Mouse (Mus musculus) intestine, embryonic 14.5 days (tissue): ENCODE results near the gene Glt1d1. TPM values are rescaled to one million over a fixed set of nuclear protein-coding genes. Genes with fewer than 3 reads are reported as not detected.

Experiments used
- ATAC-seq: fragments of 200-750 bp; cut with Nextera tagmentation; replicated peaks from 2 replicates; pipeline ENCODE4 v1.8.0; 2017; ENCODE audit warnings: low read depth, moderate number of reproducible peaks, moderate TSS enrichment, moderate library complexity; ENCODE audit not compliant: low FRiP score, low TSS enrichment
- DNase-seq: peaks from one replicate; pipeline ENCODE4 v3.0.0-alpha.2; 2018; ENCODE audit warnings: low spot score
- H3K27ac ChIP-seq: fragments of 300-500 bp; sonication (generic); 2 replicates; pipeline ENCODE4 v1.5.1; 2014; ENCODE audit warnings: low read depth, mild to moderate bottlenecking, control low read depth
- H3K27me3 ChIP-seq: fragments of 300-500 bp; sonication (generic); replicated peaks from 2 replicates; pipeline ENCODE4 v1.6.1; 2014; ENCODE audit warnings: low read length, control low read depth; ENCODE audit not compliant: control insufficient read depth, insufficient read depth
- H3K36me3 ChIP-seq: fragments of 300-500 bp; sonication (generic); 2 replicates; pipeline ENCODE4 v1.6.1; 2014; ENCODE audit warnings: low read length, control low read depth; ENCODE audit not compliant: control insufficient read depth, insufficient read depth
- H3K4me1 ChIP-seq: fragments of 300-500 bp; sonication (generic); replicated peaks from 2 replicates; pipeline ENCODE4 v1.6.1; 2014; ENCODE audit warnings: low read length, control low read depth, mixed read lengths; ENCODE audit not compliant: control insufficient read depth, insufficient read depth
- H3K4me2 ChIP-seq: fragments of 300-500 bp; sonication (generic); 2 replicates; pipeline ENCODE4 v1.6.1; 2014; ENCODE audit warnings: low read length
- H3K4me3 ChIP-seq: fragments of 300-500 bp; sonication (generic); 2 replicates; pipeline ENCODE4 v1.5.1; 2014; ENCODE audit warnings: low read depth, low read length, control low read depth, mixed read lengths
- H3K9ac ChIP-seq: fragments of 300-500 bp; sonication (generic); 2 replicates; pipeline ENCODE4 v1.6.1; 2014; ENCODE audit warnings: mild to moderate bottlenecking, low read length
- H3K9me3 ChIP-seq: fragments of 300-500 bp; sonication (generic); 2 replicates; pipeline ENCODE4 v1.6.1; 2016; ENCODE audit warnings: low read length, control low read depth; ENCODE audit not compliant: control insufficient read depth
- WGBS: fragments of 180-500 bp; shearing (Covaris S2); extraction: QIAGEN DNeasy Blood & Tissue Kit; methylation state at CpG from one replicate; pipeline ENCODE4 v1.1.7; 2014; 5-methylcytosine and 5-hydroxymethylcytosine counted together
- polyA plus RNA-seq: library from polyadenylated mRNA; unstranded; fragments of >200 nt; fragmentation: Nextera tagmentation; extraction: Ambion mirVana; gene quantifications from 2 replicates; pipeline ENCODE4 v1.2.1, GENCODE M21; 2014

Gene Glt1d1
- polyA plus RNA-seq, 1 experiment from 2014 or later: 0.49 TPM

GRCm38 (mm10) chr5:127618834-127619233 lies 13.2 kb upstream of the Glt1d1 start:
- WGBS: 73% methylated on average over 3 of the region's 3 CpGs
- ATAC-seq (no peak), DNase-seq (no peak)
- Histone ChIP-seq H3K4me3 (no peak overlapping the region), H3K9me3 (no peaks in the 10 kb centered on the region), H3K27me3 (no peaks in the 10 kb centered on the region), H3K9ac (no peak overlapping the region), H3K36me3 (no peaks in the 10 kb centered on the region), H3K27ac (no peak overlapping the region), H3K4me2 (no peak overlapping the region), H3K4me1 (peaks cover 16% of the 10 kb centered on the region)

GRCm38 (mm10) chr5:127620371-127620770 lies 11.7 kb upstream of the Glt1d1 start:
- WGBS: 82% methylated on average over 8 of the region's 8 CpGs

GRCm38 (mm10) chr5:127621108-127621507 lies 11.0 kb upstream of the Glt1d1 start:
- DNase-seq (no peak), ATAC-seq (no peak)
- no peak overlapping the region for H3K27ac ChIP-seq
- H3K9me3 ChIP-seq: no peaks in the 10 kb centered on the region
- no peak overlapping the region for H3K4me2 ChIP-seq
- no peak overlapping the region for H3K9ac ChIP-seq
- no peak overlapping the region for H3K4me3 ChIP-seq
- H3K27me3 ChIP-seq: no peaks in the 10 kb centered on the region
- no peaks in the 10 kb centered on the region for H3K36me3 ChIP-seq
- 76% methylated on average over 10 of the region's 10 CpGs for WGBS
- peaks cover 3% of the 10 kb centered on the region for H3K4me1 ChIP-seq

More at GRCm38 (mm10) chr5:127620371-127620770, 11.7 kb upstream of the Glt1d1 start:
- Histone ChIP-seq H3K36me3 (no peaks in the 10 kb centered on the region), H3K4me1 (peaks cover 10% of the 10 kb centered on the region), H3K9ac (no peak overlapping the region), H3K9me3 (no peaks in the 10 kb centered on the region), H3K4me2 (no peak overlapping the region), H3K27me3 (no peaks in the 10 kb centered on the region), H3K27ac (no peak overlapping the region), H3K4me3 (no peak overlapping the region)
- DNase-seq (no peak), ATAC-seq (no peak)

DNA sequence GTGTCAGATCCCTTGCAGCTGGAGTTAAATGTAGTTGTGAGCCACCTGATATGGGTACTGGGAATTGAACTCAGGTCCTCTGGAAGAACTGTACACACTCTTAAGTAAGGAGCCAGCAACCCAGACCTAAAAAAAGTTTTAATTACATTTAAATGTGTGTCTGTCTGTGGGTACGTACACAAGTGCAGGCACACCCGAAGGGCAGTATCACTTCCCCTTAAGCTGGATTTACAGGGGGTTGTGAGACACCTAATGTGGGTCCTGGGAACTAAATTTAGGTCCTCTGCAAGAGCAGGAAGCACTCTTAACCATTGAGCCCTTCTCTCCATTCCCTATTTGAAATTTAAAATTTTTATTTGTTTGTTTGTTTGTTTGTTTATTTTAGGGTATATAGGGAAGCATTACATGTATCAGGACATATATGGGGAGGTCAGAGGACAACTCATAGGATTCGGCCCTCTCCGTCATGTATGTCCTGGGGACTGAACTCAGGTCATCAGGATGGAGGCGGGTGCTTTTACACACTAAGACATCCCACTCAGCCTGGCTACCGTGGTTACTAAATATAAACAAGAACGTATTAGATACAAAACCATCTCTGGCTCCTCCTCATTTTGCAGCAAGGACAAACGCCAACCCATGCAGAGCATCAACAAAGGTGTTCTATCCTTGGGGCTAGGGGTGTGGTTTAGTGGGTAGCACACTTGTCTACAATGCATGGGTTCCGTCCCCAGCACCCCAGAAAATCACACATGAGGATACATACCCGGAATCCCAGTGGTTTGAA lies 7.4 kb upstream of the Glt1d1 start:
- Histone ChIP-seq H3K4me1 (no peaks in the 10 kb centered on the region), H3K36me3 (no peaks in the 10 kb centered on the region), H3K4me3 (no peak overlapping the region), H3K4me2 (no peak overlapping the region), H3K9me3 (no peaks in the 10 kb centered on the region), H3K9ac (no peak overlapping the region), H3K27me3 (no peaks in the 10 kb centered on the region), H3K27ac (no peak overlapping the region)
- 75% methylated on average over 10 of the region's 10 CpGs for WGBS
- ATAC-seq: no peak
- DNase-seq: no peak

GRCm38 (mm10) chr5:127627242-127627641 lies 4.8 kb upstream of the Glt1d1 start:
- Histone ChIP-seq H3K9ac (no peak overlapping the region), H3K36me3 (no peaks in the 10 kb centered on the region), H3K4me3 (no peak overlapping the region), H3K27me3 (peaks cover 17% of the 10 kb centered on the region), H3K27ac (no peak overlapping the region), H3K9me3 (no peaks in the 10 kb centered on the region), H3K4me1 (no peaks in the 10 kb centered on the region), H3K4me2 (no peak overlapping the region)
- DNase-seq (no peak), ATAC-seq (no peak)
- 87% methylated on average over 12 of the region's 12 CpGs for WGBS

- ATAC-seq (peak; percentile 44; the same call in 1 of the 2 replicates), DNase-seq (no peak)
- no peak overlapping the region for H3K27ac ChIP-seq
- H3K27me3 ChIP-seq: peaks cover 30% of the 10 kb centered on the region
- H3K36me3 ChIP-seq: no peaks in the 10 kb centered on the region
- H3K4me3 ChIP-seq: no peak overlapping the region
- peak overlapping the region; percentile 72 for H3K4me2 ChIP-seq
- no peaks in the 10 kb centered on the region for H3K9me3 ChIP-seq
- H3K9ac ChIP-seq: no peak overlapping the region
- no peaks in the 10 kb centered on the region for H3K4me1 ChIP-seq
- WGBS: 8% methylated on average over 5 of the region's 5 CpGs
Measured at GRCm38 (mm10) chr5:127631671-127632070, 391 bp upstream of the Glt1d1 start.

DNA sequence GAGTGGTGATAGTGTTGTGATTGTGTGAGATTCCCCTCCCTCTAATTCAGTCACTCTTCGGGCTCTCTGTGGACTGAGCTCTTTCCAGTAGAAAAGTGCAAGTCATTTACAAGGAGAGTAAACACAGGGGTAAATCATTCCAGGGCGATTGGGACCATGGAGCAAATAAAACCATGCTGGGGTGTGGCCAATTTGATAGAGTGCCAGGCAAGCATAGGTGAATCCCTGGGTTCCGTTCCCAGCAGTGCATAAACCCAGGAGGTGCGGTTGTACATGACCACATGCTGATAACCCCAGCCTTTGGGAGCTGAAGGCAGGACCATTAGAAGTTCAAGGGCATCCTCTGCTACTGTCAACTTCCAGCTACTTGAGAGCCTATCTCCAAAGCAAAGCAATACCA lies 1.1 kb downstream of the Glt1d1 start:
- DNase-seq: no peak
- no peak overlapping the region for H3K9ac ChIP-seq
- H3K9me3 ChIP-seq: no peaks in the 10 kb centered on the region
- H3K27me3 ChIP-seq: peaks cover 30% of the 10 kb centered on the region
- no peak overlapping the region for H3K27ac ChIP-seq
- H3K4me3 ChIP-seq: no peak overlapping the region
- no peaks in the 10 kb centered on the region for H3K36me3 ChIP-seq
- no peaks in the 10 kb centered on the region for H3K4me1 ChIP-seq
- H3K4me2 ChIP-seq: peak overlapping the region; percentile 72
- ATAC-seq: no peak
- WGBS: 12% methylated on average over 4 of the region's 4 CpGs

GRCm38 (mm10) chr5:127633666-127634065 lies 1.6 kb downstream of the Glt1d1 start:
- Histone ChIP-seq H3K9ac (no peak overlapping the region), H3K36me3 (no peaks in the 10 kb centered on the region), H3K4me3 (no peak overlapping the region), H3K9me3 (no peaks in the 10 kb centered on the region), H3K4me1 (no peaks in the 10 kb centered on the region), H3K27ac (no peak overlapping the region), H3K27me3 (peaks cover 30% of the 10 kb centered on the region), H3K4me2 (no peak overlapping the region)
- no peak for ATAC-seq
- WGBS: 85% methylated on average over 7 of the region's 7 CpGs
- no peak for DNase-seq

DNA sequence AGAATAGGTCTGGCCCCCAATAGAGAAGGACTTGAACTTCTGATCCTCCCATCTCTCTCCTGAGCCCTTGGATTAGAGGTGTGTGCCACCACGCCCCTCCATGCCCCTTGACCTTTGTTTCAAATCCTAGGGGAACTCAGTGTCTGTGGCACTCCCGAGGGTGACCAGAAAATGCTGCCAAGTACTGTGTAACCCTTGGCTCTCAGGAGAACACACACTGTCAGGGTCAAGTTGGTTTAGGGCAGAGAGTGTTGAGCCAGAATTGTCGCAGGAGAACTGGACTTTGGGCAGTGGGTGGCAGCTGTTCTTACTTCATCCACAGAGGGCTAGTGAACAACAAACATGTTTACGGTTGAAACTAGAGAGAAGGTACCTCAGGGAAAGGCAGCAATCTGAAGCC lies 5.6 kb downstream of the Glt1d1 start:
- ATAC-seq (no peak), DNase-seq (no peak)
- Histone ChIP-seq H3K4me1 (no peaks in the 10 kb centered on the region), H3K27me3 (peaks cover 9% of the 10 kb centered on the region), H3K27ac (no peak overlapping the region), H3K4me2 (no peak overlapping the region), H3K36me3 (no peaks in the 10 kb centered on the region), H3K9me3 (0 out of 2 replicates have a peak, but pooled peaks cover 4% of the 10 kb centered on the region), H3K4me3 (no peak overlapping the region), H3K9ac (no peak overlapping the region)
- WGBS: 74% methylated on average over 4 of the region's 4 CpGs
